Mouse (Mus musculus): ENCODE results near the gene Ppp1r14c. TPM values are rescaled to one million over a fixed set of nuclear protein-coding genes. Genes with fewer than 3 reads are reported as not detected.

The Ppp1r14c gene
- polyA plus RNA-seq, 1 experiment = 5.0 TPM

DNA sequence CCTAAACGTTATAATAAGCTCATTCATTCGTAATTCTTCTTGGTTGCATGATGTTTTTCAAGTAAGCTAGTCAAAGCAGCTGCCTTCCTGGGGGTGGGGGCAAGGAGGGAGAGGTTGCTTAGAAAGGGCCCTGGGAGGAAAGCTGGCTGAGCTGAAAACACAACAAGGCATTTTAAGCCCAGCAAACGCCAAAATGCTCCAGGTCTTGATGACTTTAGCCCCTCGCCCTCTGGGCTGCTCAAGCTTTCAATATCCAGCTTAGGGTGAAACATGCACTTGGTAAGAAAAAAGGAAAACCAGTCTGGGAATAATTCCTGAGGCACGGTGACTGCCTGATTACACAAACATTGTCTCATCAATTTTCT lies 204 bp upstream of the Ppp1r14c start:
- no peak for TF ChIP-seq REST (IDR thresholded peaks at IDR 0.05; ENCODE audit: insufficient read depth, insufficient read length)
- no peak for TF ChIP-seq POLR2A (IDR thresholded peaks at IDR 0.05; ENCODE audit: insufficient read length, low read depth)
- TF ChIP-seq E2F4 (IDR thresholded peaks at IDR 0.05; ENCODE audit: insufficient read depth) = no peak
- no peak for TF ChIP-seq MYOG (IDR thresholded peaks at IDR 0.05; ENCODE audit: control insufficient read depth in 1 of 3, insufficient read depth in 1 of 3, insufficient read length in 2 of 3, low read depth in 2 of 3)
- no peak for TF ChIP-seq TCF12 (IDR thresholded peaks at IDR 0.05; ENCODE audit: insufficient read depth, poor library complexity, severe bottlenecking)
- no peak for TF ChIP-seq CEBPB (IDR thresholded peaks at IDR 0.05; ENCODE audit: insufficient read depth, poor library complexity, severe bottlenecking)
- TF ChIP-seq MAX (IDR thresholded peaks at IDR 0.05; ENCODE audit: low read depth) = no peak
- no peak for TF ChIP-seq USF1 (IDR thresholded peaks at IDR 0.05; ENCODE audit: low read depth)
- no peaks in the 10 kb centered on the region for H3K36me3 ChIP-seq (ENCODE audit: control insufficient read depth, insufficient read depth)
- no peak overlapping the region for H3ac ChIP-seq (ENCODE audit: control insufficient read depth, insufficient read length)
- H3K27me3 ChIP-seq (ENCODE audit: control insufficient read depth, insufficient read depth, insufficient read length) = no peaks in the 10 kb centered on the region
- H3K4me3 ChIP-seq = peak overlapping the region; percentile 22
- H3K4me2 ChIP-seq (ENCODE audit: low read depth) = peak overlapping the region; percentile 60
- H3K79me2 ChIP-seq (ENCODE audit: control insufficient read depth, insufficient read depth) = no peaks in the 10 kb centered on the region

DNA sequence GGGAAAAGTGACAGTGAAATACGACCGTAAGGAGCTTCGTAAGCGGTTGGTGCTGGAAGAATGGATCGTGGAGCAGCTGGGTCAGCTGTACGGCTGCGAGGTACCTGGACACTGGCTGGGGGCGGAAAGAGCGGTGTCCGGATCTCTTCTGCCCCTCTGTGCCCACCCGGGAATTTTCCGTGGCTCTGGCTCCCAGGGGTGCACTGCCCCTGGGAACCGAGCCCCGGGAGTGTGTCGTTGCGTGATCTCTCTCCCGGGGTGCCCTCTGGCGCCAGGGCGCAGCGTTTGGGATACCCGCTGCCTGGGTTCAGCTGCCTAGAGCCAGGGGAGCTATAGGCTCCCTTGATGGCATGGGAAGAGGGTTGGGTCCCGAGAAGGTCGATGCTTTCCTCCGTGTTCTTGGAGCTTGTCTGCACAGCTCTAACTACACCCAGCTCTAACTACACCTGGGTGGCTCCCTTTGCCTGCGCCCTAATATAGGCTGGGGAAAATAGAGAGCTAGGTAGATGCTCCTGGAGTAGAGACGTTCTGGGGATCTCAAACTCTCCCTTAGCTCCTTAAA lies 1.1 kb downstream of the Ppp1r14c start:
- peak overlapping the region; percentile 22 for H3K4me3 ChIP-seq
- no peaks in the 10 kb centered on the region for H3K79me2 ChIP-seq (ENCODE audit: control insufficient read depth, insufficient read depth)
- H3K4me2 ChIP-seq (ENCODE audit: low read depth) = peak overlapping the region; percentile 42
- H3K27me3 ChIP-seq (ENCODE audit: control insufficient read depth, insufficient read depth, insufficient read length) = no peaks in the 10 kb centered on the region
- no peak overlapping the region for H3ac ChIP-seq (ENCODE audit: control insufficient read depth, insufficient read length)
- no peaks in the 10 kb centered on the region for H3K36me3 ChIP-seq (ENCODE audit: control insufficient read depth, insufficient read depth)
- TF ChIP-seq USF1 (IDR thresholded peaks at IDR 0.05; ENCODE audit: low read depth) = no peak
- TF ChIP-seq SRF (IDR thresholded peaks at IDR 0.05; ENCODE audit: control insufficient read depth, insufficient read length, low read depth) = no peak
- no peak for TF ChIP-seq TCF3 (IDR thresholded peaks at IDR 0.05; ENCODE audit: insufficient read length, low read depth)
- no peak for TF ChIP-seq MAX (IDR thresholded peaks at IDR 0.05; ENCODE audit: low read depth)
- no peak for TF ChIP-seq REST (IDR thresholded peaks at IDR 0.05; ENCODE audit: insufficient read depth, insufficient read length)
- TF ChIP-seq MYOG (IDR thresholded peaks at IDR 0.05; ENCODE audit: control insufficient read depth in 1 of 3, insufficient read depth in 1 of 3, insufficient read length in 2 of 3, low read depth in 2 of 3) = no peak
- no peak for TF ChIP-seq CEBPB (IDR thresholded peaks at IDR 0.05; ENCODE audit: insufficient read depth, poor library complexity, severe bottlenecking)
- TF ChIP-seq TCF12 (IDR thresholded peaks at IDR 0.05; ENCODE audit: insufficient read depth, poor library complexity, severe bottlenecking) = no peak
- no peak for TF ChIP-seq POLR2AphosphoS2 (IDR thresholded peaks at IDR 0.05; ENCODE audit: insufficient read length, low read depth)
- no peak for TF ChIP-seq POLR2A (IDR thresholded peaks at IDR 0.05; ENCODE audit: insufficient read length, low read depth)
- no peak for TF ChIP-seq MYOD1 (IDR thresholded peaks at IDR 0.05; ENCODE audit: control insufficient read depth in 1 of 3, insufficient read length in 2 of 3, low read depth in 2 of 3)
- TF ChIP-seq E2F4 (IDR thresholded peaks at IDR 0.05; ENCODE audit: insufficient read depth) = no peak

DNA sequence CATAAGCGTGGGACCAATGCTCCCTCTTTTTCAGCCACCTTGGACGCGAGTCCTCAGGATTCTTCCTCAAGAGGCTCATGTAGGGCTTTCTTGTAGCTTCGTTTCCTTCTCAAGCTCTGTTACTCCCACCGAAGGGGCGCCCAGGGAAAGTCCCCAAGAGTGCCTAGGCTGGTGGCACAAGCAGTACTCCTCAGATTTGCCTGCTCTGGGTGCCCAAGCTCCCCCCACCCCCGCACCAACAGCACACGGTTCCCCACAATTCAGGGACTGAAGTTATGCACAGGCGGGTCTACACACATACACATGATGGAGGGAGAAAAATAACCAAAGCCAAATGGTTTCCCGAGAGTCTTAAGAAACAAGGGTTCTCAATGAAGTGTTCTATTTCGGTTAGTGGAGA lies 1.6 kb downstream of the Ppp1r14c start:
- no peaks in the 10 kb centered on the region for H3K27me3 ChIP-seq (ENCODE audit: control insufficient read depth, insufficient read depth, insufficient read length)
- H3K36me3 ChIP-seq (ENCODE audit: control insufficient read depth, insufficient read depth) = no peaks in the 10 kb centered on the region
- H3K4me3 ChIP-seq = peak overlapping the region; percentile 22
- H3ac ChIP-seq (ENCODE audit: control insufficient read depth, insufficient read length) = no peak overlapping the region
- TF ChIP-seq TCF12 (IDR thresholded peaks at IDR 0.05; ENCODE audit: insufficient read depth, poor library complexity, severe bottlenecking) (no peak), TCF3 (IDR thresholded peaks at IDR 0.05; ENCODE audit: insufficient read length, low read depth) (no peak), SRF (IDR thresholded peaks at IDR 0.05; ENCODE audit: control insufficient read depth, insufficient read length, low read depth) (no peak), POLR2A (IDR thresholded peaks at IDR 0.05; ENCODE audit: insufficient read length, low read depth) (no peak), CEBPB (IDR thresholded peaks at IDR 0.05; ENCODE audit: insufficient read depth, poor library complexity, severe bottlenecking) (no peak), MYOD1 (IDR thresholded peaks at IDR 0.05; ENCODE audit: control insufficient read depth in 1 of 3, insufficient read length in 2 of 3, low read depth in 2 of 3) (no peak), REST (IDR thresholded peaks at IDR 0.05; ENCODE audit: insufficient read depth, insufficient read length) (no peak)
- H3K4me2 ChIP-seq (ENCODE audit: low read depth) = peak overlapping the region; percentile 42
- no peaks in the 10 kb centered on the region for H3K79me2 ChIP-seq (ENCODE audit: control insufficient read depth, insufficient read depth)

DNA sequence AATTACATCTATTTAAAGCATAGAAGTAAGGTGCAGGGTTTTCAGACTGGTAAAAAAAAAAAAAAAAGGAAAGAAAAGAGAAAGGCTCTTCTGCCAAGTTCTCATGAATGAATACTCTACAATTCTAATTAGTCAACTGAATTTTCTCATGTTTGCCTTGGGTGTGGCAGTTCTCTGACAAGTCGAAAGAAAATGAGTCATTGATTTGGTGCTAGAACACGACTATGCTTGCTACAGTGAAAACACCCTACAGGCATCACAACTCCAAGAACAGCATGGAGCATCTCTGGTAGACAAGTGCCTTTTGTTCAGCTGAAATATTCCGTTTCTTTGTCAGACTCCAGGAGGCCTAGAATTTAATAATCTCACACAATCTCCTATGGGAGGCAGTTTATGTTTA lies 17.3 kb downstream of the Ppp1r14c start:
- Histone ChIP-seq H3K79me2 (ENCODE audit: control insufficient read depth, insufficient read depth) (no peaks in the 10 kb centered on the region), H3K4me2 (ENCODE audit: low read depth) (no peak overlapping the region), H3K36me3 (ENCODE audit: control insufficient read depth, insufficient read depth) (no peaks in the 10 kb centered on the region), H3ac (ENCODE audit: control insufficient read depth, insufficient read length) (no peak overlapping the region), H3K4me3 (no peak overlapping the region), H3K27me3 (ENCODE audit: control insufficient read depth, insufficient read depth, insufficient read length) (no peaks in the 10 kb centered on the region)
- TF ChIP-seq POLR2AphosphoS2 (IDR thresholded peaks at IDR 0.05; ENCODE audit: insufficient read length, low read depth) (no peak), TCF12 (IDR thresholded peaks at IDR 0.05; ENCODE audit: insufficient read depth, poor library complexity, severe bottlenecking) (no peak), TCF3 (IDR thresholded peaks at IDR 0.05; ENCODE audit: insufficient read length, low read depth) (no peak), REST (IDR thresholded peaks at IDR 0.05; ENCODE audit: insufficient read depth, insufficient read length) (no peak), POLR2A (IDR thresholded peaks at IDR 0.05; ENCODE audit: insufficient read length, low read depth) (no peak), E2F4 (IDR thresholded peaks at IDR 0.05; ENCODE audit: insufficient read depth) (no peak), USF1 (IDR thresholded peaks at IDR 0.05; ENCODE audit: low read depth) (no peak), MYOD1 (IDR thresholded peaks at IDR 0.05; ENCODE audit: control insufficient read depth in 1 of 3, insufficient read length in 2 of 3, low read depth in 2 of 3) (no peak), SRF (IDR thresholded peaks at IDR 0.05; ENCODE audit: control insufficient read depth, insufficient read length, low read depth) (no peak)

DNA sequence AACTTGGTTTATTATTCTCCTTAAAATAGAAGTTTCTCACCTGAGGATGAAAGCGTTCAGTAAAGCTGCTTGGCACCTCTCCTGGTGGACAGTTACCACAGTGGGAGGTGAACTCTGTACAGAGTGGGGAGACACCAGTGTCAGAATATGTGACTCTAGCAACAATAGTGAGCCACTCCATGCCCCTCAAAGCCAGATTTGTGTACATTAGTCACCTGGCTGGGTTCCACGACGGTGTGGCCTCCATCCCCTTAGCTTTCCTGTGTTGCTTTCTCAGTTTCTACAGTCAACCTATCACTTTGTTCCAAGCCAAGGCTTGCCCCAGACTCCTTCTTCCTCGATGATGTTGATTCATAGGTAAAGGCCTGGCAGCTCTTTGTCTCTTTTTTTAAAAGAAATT lies 26.4 kb downstream of the Ppp1r14c start:
- H3K27me3 ChIP-seq (ENCODE audit: control insufficient read depth, insufficient read depth, insufficient read length) = no peaks in the 10 kb centered on the region
- H3K36me3 ChIP-seq (ENCODE audit: control insufficient read depth, insufficient read depth) = no peaks in the 10 kb centered on the region
- H3ac ChIP-seq (ENCODE audit: control insufficient read depth, insufficient read length) = no peak overlapping the region
- H3K4me2 ChIP-seq (ENCODE audit: low read depth) = no peak overlapping the region
- H3K4me3 ChIP-seq = no peak overlapping the region
- no peak for TF ChIP-seq CEBPB (IDR thresholded peaks at IDR 0.05; ENCODE audit: insufficient read depth, poor library complexity, severe bottlenecking)
- no peak for TF ChIP-seq MYOD1 (IDR thresholded peaks at IDR 0.05; ENCODE audit: control insufficient read depth in 1 of 3, insufficient read length in 2 of 3, low read depth in 2 of 3)
- no peak for TF ChIP-seq E2F4 (IDR thresholded peaks at IDR 0.05; ENCODE audit: insufficient read depth)
- TF ChIP-seq REST (IDR thresholded peaks at IDR 0.05; ENCODE audit: insufficient read depth, insufficient read length) = no peak
- TF ChIP-seq SRF (IDR thresholded peaks at IDR 0.05; ENCODE audit: control insufficient read depth, insufficient read length, low read depth) = no peak
- no peak for TF ChIP-seq MAX (IDR thresholded peaks at IDR 0.05; ENCODE audit: low read depth)
- no peak for TF ChIP-seq USF1 (IDR thresholded peaks at IDR 0.05; ENCODE audit: low read depth)
- TF ChIP-seq POLR2A (IDR thresholded peaks at IDR 0.05; ENCODE audit: insufficient read length, low read depth) = no peak
- TF ChIP-seq POLR2AphosphoS2 (IDR thresholded peaks at IDR 0.05; ENCODE audit: insufficient read length, low read depth) = no peak
- TF ChIP-seq MYOG (IDR thresholded peaks at IDR 0.05; ENCODE audit: control insufficient read depth in 1 of 3, insufficient read depth in 1 of 3, insufficient read length in 2 of 3, low read depth in 2 of 3) = no peak
- no peaks in the 10 kb centered on the region for H3K79me2 ChIP-seq (ENCODE audit: control insufficient read depth, insufficient read depth)

All from myocyte (in vitro differentiated cells).